Mouse (Mus musculus): ENCODE results near the gene Grip1.

Grip1 gene

GRCm38 (mm10) chr10:119756271-119756670 lies 302.6 kb downstream of the Grip1 start:
- DNase-seq (ENCODE audit: low read depth, low spot score), result no peak

GRCm38 (mm10) chr10:119757219-119757618 lies 303.6 kb downstream of the Grip1 start:
- no peak for DNase-seq (ENCODE audit: low read depth, low spot score)

- no peak for DNase-seq (ENCODE audit: low read depth, low spot score)
Measured at GRCm38 (mm10) chr10:119761451-119762367, 308.1 kb downstream of the Grip1 start.

- DNase-seq (ENCODE audit: low read depth, low spot score), result no peak
Measured at GRCm38 (mm10) chr10:119778871-119779270, 325.2 kb downstream of the Grip1 start.

DNA sequence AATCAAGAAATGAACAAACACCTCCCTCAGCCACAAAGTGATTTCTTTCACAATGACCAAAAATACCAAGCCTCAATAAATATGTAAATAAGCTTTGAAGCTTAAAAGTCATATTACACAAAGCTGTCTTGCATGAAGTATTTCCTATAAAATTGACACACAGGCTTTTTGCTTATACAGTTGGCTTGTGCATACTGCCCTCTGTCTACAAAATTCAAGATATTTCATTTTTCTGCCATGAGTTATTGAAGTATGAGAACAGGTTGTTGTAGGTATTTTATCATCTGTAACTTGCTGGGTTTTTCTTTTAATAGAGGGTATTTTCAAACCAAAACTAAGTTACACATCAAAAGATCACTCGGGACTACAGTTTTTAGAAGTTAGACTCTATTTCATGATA lies 326.0 kb downstream of the Grip1 start:
- no peak for DNase-seq (ENCODE audit: low read depth, low spot score)

DNA sequence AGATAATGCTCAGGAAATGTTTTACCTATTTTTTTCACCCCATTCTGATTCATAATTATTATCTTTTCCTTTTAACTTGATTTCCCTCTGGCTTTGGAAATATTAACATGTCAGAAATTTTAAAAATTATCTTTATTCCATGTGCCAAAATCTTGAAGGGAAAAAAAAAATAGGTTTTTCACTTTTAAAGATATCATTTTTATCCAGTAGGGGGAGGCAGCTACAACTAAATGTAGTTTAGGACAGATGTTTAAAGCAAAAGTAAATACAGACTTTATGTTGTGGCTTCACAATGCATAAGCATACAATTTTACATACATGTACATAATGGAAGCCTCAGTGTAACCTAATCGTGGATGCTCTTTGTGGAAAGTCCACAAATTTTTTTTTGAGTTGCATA lies 336.9 kb downstream of the Grip1 start:
- DNase-seq (ENCODE audit: low read depth, low spot score), result no peak

GRCm38 (mm10) chr10:119802421-119802820 lies 348.8 kb downstream of the Grip1 start:
- no peak for DNase-seq (ENCODE audit: low read depth, low spot score)

DNA sequence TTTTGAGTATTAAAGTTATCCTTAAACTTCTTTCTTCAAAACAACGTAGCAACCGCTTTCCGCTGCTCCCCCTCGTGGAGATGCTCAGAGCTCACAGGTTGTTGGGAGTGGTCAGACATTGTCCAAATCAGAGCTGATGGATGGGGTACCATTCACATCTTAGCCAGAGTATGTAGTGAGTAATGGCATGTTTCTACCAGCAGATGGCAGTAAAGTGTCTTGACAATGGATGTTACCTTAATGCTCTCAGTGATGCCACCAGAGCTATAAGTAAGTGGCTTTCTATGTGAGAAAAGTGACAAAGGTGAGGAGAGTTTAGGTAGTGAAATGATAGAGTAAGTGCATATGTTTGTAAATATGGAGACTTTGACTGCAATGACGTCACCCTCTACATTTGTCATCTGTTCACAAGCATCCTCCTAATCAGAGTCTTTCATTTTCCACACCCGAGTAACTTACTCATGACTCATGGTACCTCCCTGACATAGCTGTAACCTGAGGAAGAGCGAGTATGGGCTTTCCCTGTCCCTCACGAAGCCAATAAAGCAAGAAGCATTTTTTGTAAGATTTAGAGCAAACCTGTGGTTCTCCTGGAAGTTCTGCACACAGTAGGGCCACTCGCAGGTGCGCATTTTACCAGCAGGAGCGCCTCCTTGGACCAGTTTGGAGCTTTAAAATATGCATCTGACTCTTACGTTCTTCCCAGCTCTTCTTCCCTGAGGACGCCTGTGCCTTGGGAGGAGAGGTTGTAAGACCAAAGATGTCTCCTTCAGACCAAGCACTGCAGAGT lies 350.2 kb downstream of the Grip1 start:
- DNase-seq (ENCODE audit: low read depth, low spot score), result no peak

GRCm38 (mm10) chr10:119804423-119804814 lies 350.8 kb downstream of the Grip1 start:
- no peak for DNase-seq (ENCODE audit: low read depth, low spot score)

DNA sequence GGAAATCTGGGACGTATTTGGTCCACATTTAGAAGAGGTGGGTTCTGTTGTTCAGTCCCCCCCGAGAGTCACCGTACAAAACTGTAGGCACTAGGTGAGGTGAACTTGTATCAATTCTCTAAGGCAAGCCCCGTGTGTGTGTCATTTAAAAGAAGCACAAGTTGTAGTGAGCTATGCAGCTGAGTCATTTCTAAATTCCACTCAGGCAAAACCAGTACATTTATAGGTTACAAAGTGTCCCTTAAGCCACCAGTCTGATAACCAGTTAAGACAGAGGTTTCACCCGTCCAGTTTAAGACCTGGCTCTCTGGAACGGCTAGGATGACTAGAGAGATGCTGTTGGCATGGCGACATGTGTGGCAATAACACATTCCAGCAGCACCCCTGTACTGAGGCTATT lies 351.5 kb downstream of the Grip1 start:
- DNase-seq (ENCODE audit: low read depth, low spot score), result no peak

- no peak for DNase-seq (ENCODE audit: low read depth, low spot score)
Measured at GRCm38 (mm10) chr10:119806151-119806550, 352.5 kb downstream of the Grip1 start.

DNA sequence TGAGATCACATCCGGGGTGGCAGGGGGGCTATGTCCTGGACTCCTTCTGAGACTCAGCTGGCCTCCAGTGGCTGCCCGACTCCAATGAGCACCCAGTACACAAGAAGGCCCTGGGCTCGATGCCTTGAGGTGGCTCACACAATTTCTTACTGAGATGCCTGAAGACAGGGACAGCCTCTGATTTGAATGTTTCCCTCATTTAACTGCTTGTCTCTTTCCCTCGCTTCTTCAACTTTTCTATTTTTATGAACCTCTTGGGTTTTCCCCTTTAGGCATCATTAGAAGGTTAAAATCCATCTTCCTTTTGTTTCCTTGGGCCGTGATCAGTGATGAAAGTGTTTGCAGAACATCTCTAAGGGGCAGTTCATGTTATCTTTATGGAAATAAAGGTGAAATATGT lies 354.8 kb downstream of the Grip1 start:
- no peak for DNase-seq (ENCODE audit: low read depth, low spot score)

DNA sequence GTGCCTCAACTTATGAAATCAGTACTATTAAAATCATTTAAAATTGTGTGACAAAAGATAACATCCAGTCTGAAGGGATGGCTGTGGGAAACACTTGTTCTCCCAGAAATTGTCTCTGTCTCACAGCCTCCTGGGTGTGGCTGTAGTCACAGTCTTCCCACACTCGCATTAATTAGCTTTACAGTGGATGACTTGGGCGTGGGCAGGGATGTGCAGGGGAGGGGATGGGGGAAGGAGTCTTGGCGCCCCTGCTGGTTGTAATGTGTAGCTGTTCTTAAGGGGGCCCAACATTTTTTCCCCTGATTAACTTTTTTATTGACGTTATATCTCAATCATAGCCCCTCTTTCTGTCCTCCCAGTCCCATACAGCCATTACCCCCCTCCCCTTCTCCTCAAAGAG lies 360.5 kb downstream of the Grip1 start:
- DNase-seq (ENCODE audit: low read depth, low spot score), result no peak

GRCm38 (mm10) chr10:119816001-119816400 lies 362.4 kb downstream of the Grip1 start:
- no peak for DNase-seq (ENCODE audit: low read depth, low spot score)

DNA sequence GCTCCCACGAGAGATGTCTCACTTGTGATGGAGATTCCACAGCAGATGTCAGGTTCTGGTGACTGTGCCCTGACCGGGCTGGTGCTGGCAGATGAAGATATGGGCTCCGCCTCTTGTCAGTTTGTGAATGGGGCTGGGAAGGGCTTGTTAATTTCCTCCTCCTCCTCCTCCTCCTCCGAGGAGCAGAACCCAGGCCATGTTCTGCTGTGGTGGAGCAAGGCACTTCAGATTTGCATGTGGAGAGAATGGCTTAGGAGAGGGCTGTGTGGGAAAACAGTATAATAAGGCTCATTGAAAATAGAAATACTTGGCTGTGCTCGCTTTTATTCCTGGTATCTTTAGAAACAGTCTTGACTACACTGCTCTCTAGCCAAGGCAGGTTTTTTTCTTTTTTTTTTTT lies 364.8 kb downstream of the Grip1 start:
- DNase-seq (ENCODE audit: low read depth, low spot score), result no peak

DNA sequence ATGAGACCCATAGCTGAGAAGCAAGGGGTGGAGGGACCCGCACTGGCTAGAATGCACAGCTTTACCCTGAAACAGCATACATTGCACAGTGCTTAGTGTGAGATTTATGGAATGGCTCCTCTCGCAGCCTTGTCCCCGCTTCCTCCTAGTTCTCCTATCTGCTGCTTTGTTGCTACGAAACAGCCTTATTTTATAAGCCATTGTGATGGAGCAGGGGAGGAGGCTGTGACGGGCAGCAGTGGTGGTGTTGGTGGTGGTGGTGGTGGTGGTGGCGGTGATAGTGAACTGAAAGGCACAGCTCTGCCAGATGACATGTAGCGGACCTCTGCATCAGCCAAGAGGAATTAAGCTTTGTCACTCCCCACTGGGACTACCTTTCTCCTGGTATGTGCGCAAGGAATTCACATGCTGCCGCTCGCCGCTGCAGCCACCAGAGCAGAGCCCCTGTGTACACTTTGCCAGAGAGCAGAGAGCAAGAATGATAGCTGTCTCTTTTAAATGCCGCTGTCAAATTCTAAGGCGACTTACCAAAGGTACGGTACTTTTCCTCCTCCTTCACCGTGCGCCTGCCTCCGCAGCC lies 365.6 kb downstream of the Grip1 start:
- DNase-seq (ENCODE audit: low read depth, low spot score), result no peak

- DNase-seq (ENCODE audit: low read depth, low spot score), result no peak
Measured at GRCm38 (mm10) chr10:119819740-119820139, 366.1 kb downstream of the Grip1 start.

DNA sequence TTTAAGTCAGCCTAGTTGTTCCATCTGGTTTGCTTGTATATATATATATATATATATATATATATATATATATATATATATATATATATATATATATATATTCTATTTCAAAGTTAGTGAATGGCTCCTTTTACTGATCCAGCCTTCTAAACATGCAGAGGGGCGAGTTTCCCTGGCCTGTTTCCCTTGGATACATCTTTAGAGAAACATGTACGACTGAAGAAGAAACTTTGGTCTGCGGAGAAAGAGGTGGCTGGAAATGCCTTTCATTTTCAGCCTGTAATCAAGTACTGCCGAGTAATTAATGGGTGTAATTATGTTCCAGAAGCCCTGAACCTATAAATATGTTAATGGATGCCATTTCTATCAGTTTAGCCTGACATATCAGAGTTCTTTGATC lies 366.8 kb downstream of the Grip1 start:
- no peak for DNase-seq (ENCODE audit: low read depth, low spot score)

DNA sequence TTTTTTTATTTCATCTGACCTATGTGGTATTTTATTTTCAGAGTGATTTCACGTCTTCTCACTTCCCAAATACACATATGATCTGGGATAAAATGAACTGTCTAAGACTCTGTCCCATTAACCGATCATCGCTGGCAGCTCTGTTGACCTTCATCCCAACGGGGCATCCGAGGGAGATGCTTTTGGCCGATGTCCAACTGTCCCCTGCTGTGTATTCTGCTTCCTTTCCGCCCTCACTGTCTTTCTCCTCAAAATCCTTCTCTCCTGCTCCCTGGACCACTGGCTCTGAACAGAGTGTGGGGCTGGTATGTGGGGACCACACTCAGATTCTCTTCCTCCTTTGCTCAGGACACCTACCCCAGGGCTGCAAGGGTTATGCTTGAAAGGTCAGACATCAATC lies 370.1 kb downstream of the Grip1 start:
- no peak for DNase-seq (ENCODE audit: low read depth, low spot score)

GRCm38 (mm10) chr10:119824521-119824920 lies 370.9 kb downstream of the Grip1 start:
- DNase-seq (ENCODE audit: low read depth, low spot score), result no peak

GRCm38 (mm10) chr10:119830388-119830956 lies 376.8 kb downstream of the Grip1 start:
- no peak for DNase-seq (ENCODE audit: low read depth, low spot score)

- DNase-seq (ENCODE audit: low read depth, low spot score), result no peak
Measured at GRCm38 (mm10) chr10:119831086-119831485, 377.5 kb downstream of the Grip1 start.
